Mouse (Mus musculus): ENCODE data around the gene Fam118a.
"Not testable (repeated sequence)": the region's sequence is repeated elsewhere in the genome, so short reads cannot be mapped to it uniquely, and the experiment has no call there.

Gene Fam118a

GRCm38 (mm10) chr15:85012662-85013054 lies 16.1 kb upstream of the Fam118a start:
- DNase-seq (ENCODE audit: low spot score in 2 of 2): no peak

DNA sequence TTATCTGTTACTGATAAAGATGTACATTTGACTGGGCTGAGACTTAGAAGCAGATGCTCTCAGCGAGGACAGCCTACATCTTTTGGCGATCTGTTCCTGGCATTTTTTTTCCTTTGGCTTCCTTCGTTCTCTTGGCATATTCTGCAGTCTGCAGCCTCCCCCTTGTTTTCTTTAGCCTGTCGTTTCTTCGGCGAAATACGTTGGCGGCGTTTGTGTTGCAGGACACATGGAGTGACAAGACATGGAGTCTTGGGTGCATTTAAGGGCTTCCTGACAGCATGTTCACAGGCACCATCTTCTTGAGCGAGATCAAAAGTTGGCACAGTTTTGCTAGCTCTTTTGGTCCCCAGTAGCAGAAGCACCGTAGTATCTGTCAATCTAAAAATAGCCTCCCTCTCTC lies 13.0 kb upstream of the Fam118a start:
- DNase-seq (ENCODE audit: low spot score in 2 of 2): no peak

DNA sequence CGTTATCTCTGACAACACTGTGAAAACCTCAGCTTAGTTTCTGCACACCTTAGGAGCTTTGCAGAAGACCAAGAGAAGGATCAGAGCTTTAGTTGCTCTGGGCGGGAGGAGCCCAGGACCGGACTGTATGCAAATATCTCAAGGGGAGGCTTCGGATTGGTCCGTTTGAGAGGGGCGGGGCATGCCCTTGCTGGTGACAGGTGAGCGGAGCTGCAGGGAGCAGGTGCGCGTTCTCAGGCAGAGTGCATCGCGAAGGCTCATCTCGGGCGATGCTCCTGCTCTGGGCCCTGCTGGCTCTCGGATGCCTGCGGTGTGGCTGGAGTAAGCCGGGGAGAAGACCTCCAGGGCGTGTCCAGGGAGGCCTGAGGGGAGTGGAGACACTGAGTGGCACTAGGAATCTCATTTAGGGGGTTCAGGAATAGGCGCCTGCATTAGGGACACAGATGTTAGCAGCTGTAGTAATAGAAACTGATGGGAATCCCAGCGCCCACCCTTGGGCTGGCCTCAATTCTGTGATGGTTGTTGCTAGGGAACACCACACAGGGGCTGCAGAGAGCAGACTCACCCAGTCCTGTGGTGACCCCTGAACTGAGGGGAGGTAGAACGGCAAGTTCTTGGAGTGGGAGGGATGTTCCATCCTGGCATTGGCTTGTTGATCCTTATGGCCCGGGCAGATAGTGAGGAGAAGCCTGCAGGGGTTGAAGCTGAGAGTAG lies 11.6 kb upstream of the Fam118a start, which contains the start of gene Upk3a:
TSS of gene Upk3a (plus strand) at position 191 of the 714 bp plus-strand sequence.
- DNase-seq (ENCODE audit: low spot score in 2 of 2): no peak

DNA sequence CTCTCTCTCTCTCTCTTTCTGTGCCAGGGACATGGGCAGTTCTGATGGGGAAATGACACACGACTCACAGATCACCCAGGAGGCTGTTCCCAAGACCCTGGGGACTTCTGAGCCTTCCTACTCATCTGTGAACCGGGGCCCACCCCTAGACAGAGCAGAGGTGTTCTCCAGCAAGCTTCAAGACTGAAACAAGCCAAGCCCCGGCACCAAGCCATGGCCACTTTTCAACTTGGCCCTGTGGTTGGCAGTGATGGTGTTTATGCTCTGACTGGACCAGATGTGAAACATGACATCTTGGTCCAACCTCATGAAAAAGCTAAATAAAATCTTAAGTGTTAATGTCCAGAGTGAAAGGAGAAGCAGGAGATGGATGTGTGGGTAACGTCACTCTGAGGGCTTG lies 6.5 kb upstream of the Fam118a start:
- DNase-seq (ENCODE audit: low spot score in 2 of 2): no peak

- no peak for DNase-seq (ENCODE audit: low spot score in 2 of 2)
These were observed 2.6 kb upstream of the Fam118a start for GRCm38 (mm10) chr15:85026197-85026596.

DNA sequence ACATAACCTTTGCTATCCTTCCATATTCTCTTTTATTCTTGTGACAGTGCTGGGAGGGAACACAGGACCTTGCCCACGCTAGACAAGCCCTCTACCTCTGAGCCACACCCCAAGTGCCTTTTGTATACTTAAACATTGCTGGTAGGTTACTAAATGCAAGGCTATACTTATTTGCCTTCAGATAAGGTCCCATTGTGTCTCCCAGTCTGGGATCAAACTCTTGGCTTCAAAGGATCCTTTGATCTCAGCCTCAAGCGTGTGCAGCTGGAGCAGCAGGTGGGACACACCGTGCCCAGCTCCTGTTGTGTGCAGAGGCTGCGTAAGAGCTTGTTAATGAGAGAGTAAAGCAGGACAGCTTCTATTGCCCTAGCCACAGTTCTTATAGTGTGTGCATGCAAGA lies 1.0 kb upstream of the Fam118a start:
- DNase-seq (ENCODE audit: low spot score in 2 of 2): no peak

DNA sequence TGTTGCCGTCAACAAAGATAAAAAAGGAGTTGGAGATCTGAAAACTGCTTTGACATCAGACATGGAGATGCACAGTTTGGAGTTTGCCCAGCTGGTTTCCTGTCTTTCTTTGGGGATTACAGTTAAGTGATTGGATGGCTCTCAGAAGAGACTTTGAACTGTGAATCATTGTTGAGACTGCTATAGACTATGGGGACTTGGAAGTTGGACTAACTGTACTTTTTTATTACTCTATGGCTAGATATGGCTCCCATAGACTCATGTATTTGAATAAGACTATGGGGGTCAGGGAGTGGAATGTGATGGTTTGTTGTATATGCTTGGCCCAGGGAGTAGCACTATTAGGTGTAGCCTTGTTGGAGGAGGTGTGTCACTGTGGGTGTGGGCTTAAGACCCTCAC lies 1.9 kb downstream of the Fam118a start:
- not testable (repeated sequence) for DNase-seq (ENCODE audit: low spot score in 2 of 2)

DNA sequence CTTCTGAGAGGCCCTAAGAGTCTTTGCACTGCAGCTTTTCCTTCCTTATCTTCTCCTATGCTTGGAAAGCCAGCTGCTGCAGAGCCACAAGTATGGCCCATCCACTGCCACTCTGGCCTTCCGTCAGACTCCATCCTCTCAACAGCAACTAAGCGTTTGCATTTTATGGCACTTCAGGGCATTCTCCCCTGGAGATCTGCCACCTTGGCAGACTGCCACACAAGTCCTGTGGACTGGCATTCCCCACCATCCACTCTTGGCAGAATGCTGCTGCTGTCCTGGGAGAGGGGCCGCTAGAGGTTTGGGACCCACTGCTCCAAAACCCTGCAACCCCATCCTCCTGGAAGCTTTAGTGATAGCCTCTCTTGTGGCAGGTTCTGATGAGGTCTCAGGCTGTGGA lies 3.1 kb downstream of the Fam118a start:
- DNase-seq (ENCODE audit: low spot score in 2 of 2): no peak

DNA sequence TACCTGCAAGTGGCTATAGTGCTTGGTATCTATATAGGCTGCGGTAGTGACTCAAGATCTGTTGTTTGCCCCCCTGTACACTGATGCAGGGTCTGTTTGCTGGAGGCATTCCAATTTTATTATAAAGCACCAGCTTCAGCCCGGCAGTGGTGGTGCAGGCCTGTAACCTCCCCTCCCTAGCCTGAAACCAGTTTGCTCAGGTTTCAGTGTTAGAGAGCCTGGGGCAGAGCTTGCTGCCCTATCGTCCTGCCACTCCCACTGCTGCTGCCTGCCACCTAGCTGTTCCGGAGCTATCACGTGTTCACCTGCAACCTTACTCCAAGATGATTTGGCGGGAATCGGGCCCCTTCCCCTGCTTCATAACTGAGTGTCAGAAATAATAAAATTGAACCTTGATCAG lies 5.2 kb downstream of the Fam118a start:
- not testable (repeated sequence) for DNase-seq (ENCODE audit: low spot score in 2 of 2)

DNA sequence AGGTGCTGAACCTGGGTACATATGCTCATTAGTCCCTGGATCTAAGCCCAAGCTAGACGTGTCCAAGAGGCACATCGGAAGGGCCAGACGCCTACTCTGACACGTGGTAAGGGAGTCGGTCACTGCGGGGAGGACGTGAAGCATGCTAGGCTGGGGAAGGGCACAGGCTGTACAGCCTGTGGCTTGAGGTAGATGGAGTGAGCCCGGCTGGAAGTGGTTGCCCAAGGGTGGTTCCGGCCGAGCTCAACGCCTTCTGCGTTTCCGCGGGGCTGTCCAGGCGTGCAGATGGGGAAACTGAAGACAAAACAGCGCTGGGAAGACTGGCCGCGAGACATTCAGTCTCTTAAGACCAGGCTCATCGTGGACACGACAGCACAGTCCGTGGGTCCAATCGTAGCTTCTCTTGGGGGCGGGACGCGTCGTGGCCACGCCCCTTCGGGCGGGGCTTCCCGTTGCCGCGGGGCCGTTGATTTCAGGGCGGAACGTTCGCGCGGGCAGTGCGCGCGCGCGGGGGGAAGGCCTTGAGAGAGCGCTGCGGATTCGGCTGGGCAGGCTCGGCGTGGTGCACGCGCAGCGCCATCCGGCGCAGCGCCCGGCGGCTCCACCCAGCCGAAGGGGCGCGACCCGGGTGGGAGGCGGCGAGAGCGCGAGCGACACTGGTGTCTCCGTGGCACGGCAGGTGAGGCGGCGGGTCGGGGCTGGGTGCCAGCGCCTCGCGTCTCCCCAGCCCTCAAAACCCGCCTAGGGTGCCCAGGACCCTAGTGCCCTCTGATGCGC lies 8.0 kb downstream of the Fam118a start:
- DNase-seq (ENCODE audit: low spot score in 2 of 2): peak; percentile 94 to 96

DNA sequence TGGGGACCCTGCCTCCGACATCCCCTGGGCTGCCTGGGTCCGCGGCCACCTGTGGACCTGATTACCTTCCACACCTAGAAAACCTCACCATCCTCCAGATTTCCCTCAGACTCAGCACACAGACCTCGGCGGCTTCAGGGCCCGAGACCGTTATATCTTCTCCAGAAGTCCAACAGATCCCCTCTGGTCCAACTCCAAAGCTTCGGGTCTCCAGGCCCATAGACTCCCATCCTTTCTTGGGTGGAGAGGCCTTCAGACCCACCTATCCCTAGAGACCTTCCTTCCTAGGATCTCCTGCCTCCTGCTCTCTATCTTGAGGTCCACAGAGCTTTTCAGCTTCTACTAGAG lies 8.6 kb downstream of the Fam118a start:
- DNase-seq (ENCODE audit: low spot score in 2 of 2): no peak

GRCm38 (mm10) chr15:85041546-85042225 lies 12.9 kb downstream of the Fam118a start:
- DNase-seq (ENCODE audit: low spot score in 2 of 2): no peak

DNA sequence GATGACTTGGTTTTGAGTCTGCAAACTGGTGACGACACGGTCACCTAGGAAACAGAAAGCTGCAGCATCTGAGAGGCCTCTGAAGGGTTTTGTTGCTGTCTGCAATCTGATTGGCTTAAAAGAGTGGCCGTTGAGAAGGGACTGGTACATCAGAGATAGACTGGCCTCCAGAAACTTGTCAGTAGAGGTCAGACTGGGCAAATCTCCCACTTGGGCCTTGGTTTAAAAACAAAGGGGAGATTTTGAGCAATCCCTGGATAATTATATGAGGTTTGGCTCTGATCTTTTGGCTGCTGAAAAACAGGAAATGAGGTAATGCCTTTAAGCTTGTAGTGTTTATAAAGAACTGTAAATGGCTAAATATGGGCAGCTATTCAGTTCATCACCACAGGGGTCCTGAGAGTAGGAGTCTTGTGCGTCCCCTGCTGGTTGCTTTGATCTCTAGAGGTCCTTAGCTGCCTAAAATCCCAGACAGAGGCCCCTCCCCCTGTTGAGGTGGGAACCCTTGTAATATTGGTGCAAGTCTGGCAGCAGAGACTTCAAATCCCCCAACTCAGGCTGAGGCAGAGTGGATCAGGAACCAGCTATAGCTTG lies 13.7 kb downstream of the Fam118a start:
- peak in 1 of 2 experiments; percentile 54 for DNase-seq (ENCODE audit: low spot score in 2 of 2)

DNA sequence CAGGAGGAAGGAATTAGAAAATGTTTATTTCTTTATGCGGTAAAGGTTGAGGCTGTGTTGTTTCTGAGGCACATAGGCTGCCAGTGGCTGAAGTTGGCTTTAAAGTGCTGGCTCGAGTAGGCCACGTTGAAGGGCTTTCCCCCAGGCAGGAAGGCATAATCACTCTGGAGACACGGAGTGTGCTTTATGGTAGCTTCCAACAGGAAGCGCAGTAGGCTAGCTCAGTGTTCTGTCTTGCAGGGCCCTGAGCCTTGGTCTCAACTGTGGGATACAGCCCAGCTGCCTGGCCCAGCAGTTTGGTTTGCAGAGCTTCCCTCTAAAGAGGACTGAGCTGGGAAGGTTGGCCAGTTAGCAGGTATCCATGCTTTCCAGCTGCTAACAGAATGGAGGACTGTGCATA lies 14.4 kb downstream of the Fam118a start:
- DNase-seq (ENCODE audit: low spot score in 2 of 2): no peak

GRCm38 (mm10) chr15:85043761-85044160 lies 15.0 kb downstream of the Fam118a start:
- DNase-seq (ENCODE audit: low spot score in 2 of 2): no peak

GRCm38 (mm10) chr15:85046230-85046950 lies 17.6 kb downstream of the Fam118a start:
- no peak for DNase-seq (ENCODE audit: low spot score in 2 of 2)

DNA sequence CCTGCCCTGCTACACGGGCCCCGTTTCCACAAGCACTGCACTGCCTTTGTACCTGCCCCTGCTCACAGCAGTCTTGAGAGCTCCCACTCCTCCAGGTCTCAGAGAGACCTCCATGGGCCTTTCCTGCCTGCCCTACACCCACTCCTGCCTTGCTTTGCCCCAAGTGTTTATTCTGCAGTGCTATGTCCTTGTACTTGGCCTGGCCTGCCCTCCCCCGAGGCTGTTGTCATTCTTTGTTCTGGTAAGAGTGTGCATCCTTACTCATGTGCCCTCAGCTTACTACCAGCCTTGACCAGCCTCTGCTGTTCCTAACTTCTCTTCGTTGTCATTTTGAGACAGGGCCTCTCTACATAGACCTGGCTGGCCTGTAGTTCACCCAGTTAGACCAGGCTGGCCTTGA lies 19.1 kb downstream of the Fam118a start:
- no peak for DNase-seq (ENCODE audit: low spot score in 2 of 2)

DNA sequence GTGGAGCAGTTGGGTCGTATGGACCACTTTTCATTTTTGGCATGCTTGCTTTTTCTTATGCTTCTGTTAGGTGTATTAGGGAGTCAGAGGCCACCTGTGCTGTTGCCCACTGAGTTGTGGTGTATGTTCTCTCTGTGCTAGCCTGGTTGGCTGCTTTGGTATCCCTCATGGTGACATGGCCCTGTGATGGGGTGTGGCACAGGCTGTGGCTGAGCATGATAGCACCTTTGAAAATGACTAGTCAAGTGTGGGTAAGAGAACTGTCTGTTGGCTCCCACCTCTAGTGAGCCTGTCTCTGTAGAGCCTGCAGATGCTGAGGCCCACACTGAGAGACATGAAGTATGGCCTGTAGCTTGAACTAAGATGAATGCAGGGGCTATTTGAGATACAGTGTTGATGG lies 21.0 kb downstream of the Fam118a start:
- DNase-seq (ENCODE audit: low spot score in 2 of 2): no peak

GRCm38 (mm10) chr15:85054098-85054497 lies 25.4 kb downstream of the Fam118a start:
- DNase-seq (ENCODE audit: low spot score in 2 of 2): no peak

- no peak for DNase-seq (ENCODE audit: low spot score in 2 of 2)
These were observed 26.4 kb downstream of the Fam118a start for GRCm38 (mm10) chr15:85055186-85055585.

- DNase-seq (ENCODE audit: low spot score in 2 of 2): no peak
These were observed 34.7 kb downstream of the Fam118a start for GRCm38 (mm10) chr15:85063421-85063820.

- DNase-seq (ENCODE audit: low spot score in 2 of 2): peak in 1 of 2 experiments; percentile 18
These were observed 41.8 kb downstream of the Fam118a start for GRCm38 (mm10) chr15:85070561-85070960.
